Mouse (Mus musculus): ENCODE results near the gene Pde11a.

DNA sequence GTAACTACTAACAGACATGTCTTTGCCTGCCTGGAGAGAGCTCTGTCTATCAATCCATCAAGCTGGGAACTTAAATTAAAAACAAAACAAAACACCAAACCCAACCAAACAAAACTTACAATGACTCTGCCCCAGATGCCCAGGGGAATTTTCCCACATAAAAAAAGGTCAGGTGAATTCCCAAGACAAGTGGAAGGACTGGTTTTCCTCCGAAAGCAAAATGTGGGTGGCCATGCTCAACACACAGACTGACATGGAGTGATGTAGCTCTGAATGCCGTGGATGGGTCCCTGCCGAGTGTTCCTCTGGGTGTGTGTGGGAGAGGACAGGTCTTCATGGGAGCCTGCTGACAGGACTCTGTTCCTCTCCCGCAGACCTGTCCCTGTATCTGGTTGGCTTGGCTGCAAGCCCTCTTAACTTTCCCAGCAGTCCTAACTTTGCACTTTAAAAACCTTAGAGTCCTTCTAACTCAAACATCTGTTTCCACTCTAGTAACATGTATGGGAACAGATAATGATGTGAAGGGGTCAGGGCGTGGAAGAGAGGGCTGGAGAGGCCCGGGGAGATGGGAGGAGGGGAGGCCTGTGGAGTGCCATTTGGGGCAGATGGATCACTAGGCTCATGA lies 346.9 kb downstream of the Pde11a start:
- no peak for TF ChIP-seq CTCF (IDR thresholded peaks at IDR 0.05; ENCODE audit: extremely low read depth, insufficient read length, insufficient replicate concordance, low read depth, low read length)
- TF ChIP-seq POLR2A (IDR thresholded peaks at IDR 0.05; ENCODE audit: low read depth, low read length), result no peak

Measured in small intestine, adult 2 months (tissue).